Mouse (Mus musculus): ENCODE measurements around the gene Gm49339. TPM values are rescaled to one million over a fixed set of nuclear protein-coding genes. Genes with fewer than 3 reads are reported as not detected.

The Gm49339 gene
- polyA plus RNA-seq, 1 experiment from 2014 or later, result not detected

DNA sequence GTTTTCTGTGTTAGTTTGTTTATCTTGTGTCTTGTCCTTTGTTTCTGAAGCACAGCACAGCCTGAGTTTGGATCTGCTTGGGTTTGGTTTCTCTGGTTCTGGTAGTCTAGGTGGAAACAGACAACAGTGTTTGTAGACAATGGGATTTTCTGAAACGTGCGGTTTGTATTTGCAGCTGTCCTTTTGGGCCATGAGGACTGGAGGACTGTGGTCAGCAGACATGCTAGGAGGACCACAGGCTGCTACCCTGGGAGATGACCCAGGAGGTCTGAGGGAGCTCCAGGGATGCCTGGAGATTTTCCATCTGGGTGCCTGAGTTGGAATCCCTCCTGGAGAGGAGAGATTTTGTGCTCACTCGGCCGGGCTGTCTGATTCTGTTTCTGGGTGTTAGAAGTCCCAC is 46.2 kb downstream of the Gm49339 start:
- no peaks in the 10 kb centered on the region for H3K36me3 ChIP-seq
- ATAC-seq (ENCODE audit: low read depth), result no peak
- WGBS, result 88% methylated on average over 4 of the region's 4 CpGs
- no peak overlapping the region for H3K27ac ChIP-seq (replicated peaks)
- no peaks in the 10 kb centered on the region for H3K9me3 ChIP-seq
- H3K4me3 ChIP-seq, result no peak overlapping the region
- no peaks in the 10 kb centered on the region for H3K4me1 ChIP-seq (replicated peaks)
- no peak overlapping the region for H3K9ac ChIP-seq
- no peak overlapping the region for H3K4me2 ChIP-seq
- no peaks in the 10 kb centered on the region for H3K27me3 ChIP-seq

DNA sequence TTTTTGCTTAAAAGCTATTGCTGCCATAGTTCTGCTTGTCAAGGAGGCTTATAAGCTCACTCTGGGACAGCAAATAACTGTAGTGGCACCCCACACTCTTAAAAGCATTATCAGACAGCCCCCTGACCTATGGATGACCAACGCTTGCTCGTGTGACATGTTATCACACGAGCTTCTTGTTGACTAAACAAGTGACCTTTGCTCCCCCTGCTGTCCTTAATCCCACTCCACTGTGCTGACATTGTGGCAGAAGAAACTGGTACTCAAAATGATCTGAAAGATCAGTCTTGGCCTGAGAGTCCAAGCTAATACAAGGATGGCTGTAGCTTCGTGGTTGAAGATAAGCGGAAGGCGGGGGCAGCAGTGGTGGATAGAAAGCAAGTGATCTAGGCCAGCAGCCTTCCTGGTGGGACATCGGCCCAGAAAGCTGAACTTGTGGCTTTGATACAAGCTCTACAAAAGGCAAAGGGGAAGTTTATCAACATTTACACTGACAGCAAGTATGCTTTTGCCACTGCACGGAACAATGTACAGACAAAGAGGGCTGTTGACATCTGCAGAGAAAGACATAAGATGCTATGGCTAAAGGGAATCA is 48.5 kb downstream of the Gm49339 start:
- WGBS, result 82% methylated on average over 8 of the region's 8 CpGs

DNA sequence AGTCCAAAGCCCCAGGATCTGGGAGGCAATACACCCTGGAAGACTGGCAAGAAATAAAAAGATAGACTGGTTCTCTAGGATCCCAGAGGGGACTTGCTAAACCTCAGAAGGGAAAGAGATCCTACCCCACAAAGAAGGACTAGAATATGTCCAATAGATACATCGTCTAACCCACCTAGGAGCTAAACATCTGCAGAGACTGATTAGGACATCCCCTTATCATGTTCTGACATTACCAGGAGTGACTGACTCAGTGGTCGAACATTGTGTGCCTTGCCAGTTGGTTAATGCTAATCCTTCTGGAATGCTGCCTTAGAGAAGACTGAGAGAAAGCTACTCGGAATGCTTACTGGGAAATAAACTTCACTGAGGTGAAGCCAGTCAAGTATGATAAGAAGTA is 49.1 kb downstream of the Gm49339 start:
- Histone ChIP-seq H3K27ac (replicated peaks) (no peak overlapping the region), H3K9ac (no peak overlapping the region), H3K9me3 (no peaks in the 10 kb centered on the region), H3K4me3 (no peak overlapping the region), H3K27me3 (no peaks in the 10 kb centered on the region), H3K4me2 (no peak overlapping the region), H3K4me1 (replicated peaks) (no peaks in the 10 kb centered on the region), H3K36me3 (no peaks in the 10 kb centered on the region)
- no peak for ATAC-seq (ENCODE audit: low read depth)
- 92% methylated on average over 3 of the region's 3 CpGs for WGBS

More for the DNA sequence above, 48.5 kb downstream of the Gm49339 start:
- H3K27ac ChIP-seq (replicated peaks), result no peak overlapping the region
- H3K9me3 ChIP-seq, result no peaks in the 10 kb centered on the region
- no peak overlapping the region for H3K4me3 ChIP-seq
- no peak for ATAC-seq (ENCODE audit: low read depth)
- H3K36me3 ChIP-seq, result no peaks in the 10 kb centered on the region
- H3K27me3 ChIP-seq, result no peaks in the 10 kb centered on the region
- no peaks in the 10 kb centered on the region for H3K4me1 ChIP-seq (replicated peaks)
- no peak overlapping the region for H3K9ac ChIP-seq
- no peak overlapping the region for H3K4me2 ChIP-seq

DNA sequence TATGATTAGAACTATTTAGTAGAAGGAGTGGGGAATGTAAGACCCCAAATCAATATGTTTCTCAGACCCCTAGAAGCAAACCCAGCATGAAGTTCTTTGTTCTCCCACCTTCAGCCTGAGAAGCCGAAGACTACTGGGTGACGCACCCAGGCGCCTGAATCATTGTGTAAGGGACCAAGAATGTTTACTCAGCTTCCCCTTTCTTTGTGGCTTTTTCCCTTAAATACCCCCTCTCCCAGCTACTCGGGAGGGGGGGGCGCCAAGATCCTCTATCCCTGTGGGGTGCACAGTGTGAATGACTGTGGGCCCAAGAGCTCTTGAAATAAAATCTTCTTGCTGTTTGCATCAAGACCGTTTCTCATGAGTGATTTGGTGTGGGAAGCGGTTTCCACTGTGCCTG is 50.4 kb downstream of the Gm49339 start:
- no peak overlapping the region for H3K4me3 ChIP-seq
- WGBS, result 85% methylated on average over 7 of the region's 7 CpGs
- no peaks in the 10 kb centered on the region for H3K36me3 ChIP-seq
- no peak overlapping the region for H3K4me2 ChIP-seq
- H3K27me3 ChIP-seq, result no peaks in the 10 kb centered on the region
- no peaks in the 10 kb centered on the region for H3K9me3 ChIP-seq
- ATAC-seq (ENCODE audit: low read depth), result no peak
- no peak overlapping the region for H3K9ac ChIP-seq
- H3K27ac ChIP-seq (replicated peaks), result no peak overlapping the region
- no peaks in the 10 kb centered on the region for H3K4me1 ChIP-seq (replicated peaks)

Other genes starting within 250 kb of the Gm49339 start
- gene Lilr4b, start within 50 bp of the Gm49339 start, polyA plus RNA-seq (2015; fragmentation: Nextera tagmentation; extraction: Ambion mirVana), result 0.42 TPM in 1 of 2 replicates, not detected in the other
- gene Lilrb4a, start 10.3 kb downstream of the Gm49339 start, polyA plus RNA-seq (2015; fragmentation: Nextera tagmentation; extraction: Ambion mirVana), result 1.0 and 2.4 TPM in 2 replicates
- gene Fam162b, start 109.9 kb downstream of the Gm49339 start, polyA plus RNA-seq (2015; fragmentation: Nextera tagmentation; extraction: Ambion mirVana), result 1.3 and 1.8 TPM in 2 replicates
- not detected in 2 replicates for gene Gprc6a, start 150.8 kb downstream of the Gm49339 start, polyA plus RNA-seq (2015; fragmentation: Nextera tagmentation; extraction: Ambion mirVana)
- gene Rfx6, start 197.1 kb downstream of the Gm49339 start, polyA plus RNA-seq (2015; fragmentation: Nextera tagmentation; extraction: Ambion mirVana), result 0.10 and 0.36 TPM in 2 replicates

All from neural tube, embryonic 13.5 days (tissue).